1 mouse cellular context compared by ENCODE assay signal in genomic region chr4:154928395-154929087, GRCm38 (mm10).
TF ChIP-seq lines count a peak whose summit lies in the region.

Gene Tnfrsf14 (minus strand): TSS chr4:154928563.

TF ChIP-seq in MEL, 35 proteins besides CTCF, POLR2A, EP300 and RAD21 (continued from another document):
- no peak for TF ChIP-seq NRF1 (IDR thresholded peaks at IDR 0.05; ENCODE audit: insufficient read depth, low read depth, low read length, poor library complexity, severe bottlenecking)
- 0 out of 2 replicates have a peak, but pooled peaks have one; percentile 41 for TF ChIP-seq ELF1 (IDR thresholded peaks at IDR 0.05; ENCODE audit: low read depth, low read length)
- no peak for TF ChIP-seq E2F4 (IDR thresholded peaks at IDR 0.05; ENCODE audit: borderline replicate concordance, low read depth, low read length)
- no peak for TF ChIP-seq MEF2A (IDR thresholded peaks at IDR 0.05; ENCODE audit: extremely low read depth, insufficient replicate concordance, low read depth, low read length, poor library complexity, severe bottlenecking)
- no peak; the same call in 1 of the 2 replicates for TF ChIP-seq BHLHE40 (IDR thresholded peaks at IDR 0.05; ENCODE audit: borderline replicate concordance, low read depth, low read length)
- TF ChIP-seq RCOR1 (IDR thresholded peaks at IDR 0.05; ENCODE audit: low read depth, low read length) = peak; percentile 66
- TF ChIP-seq CHD2 (IDR thresholded peaks at IDR 0.05; ENCODE audit: low read length) = no peak
